Mouse (Mus musculus): ENCODE measurements at regions not wholly inside any gene's neighbourhood (a gene's known extent, or its start where the extent isn't known, plus 50 kb on each side); places are given as distances from the start of the nearest gene placed in this dataset.

DNA sequence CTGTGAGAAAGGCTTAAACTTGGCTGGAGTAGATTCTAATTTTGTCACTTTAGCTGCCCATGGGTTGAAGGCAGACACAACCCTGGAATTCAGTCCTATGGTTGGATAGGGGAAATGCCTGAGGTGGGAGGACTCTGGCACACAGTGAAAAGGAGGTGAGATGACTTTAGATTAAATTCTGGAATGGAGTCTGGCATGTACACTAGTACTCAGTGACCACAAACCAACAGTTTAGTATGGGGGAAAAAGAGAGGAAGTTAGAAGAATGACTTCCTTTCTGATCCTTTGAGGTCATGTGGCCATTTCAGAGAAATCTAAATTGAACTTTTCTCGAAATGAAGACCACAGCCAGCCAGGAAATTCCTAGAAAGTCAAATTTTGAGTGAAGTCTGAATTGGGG lies 285.5 kb downstream of the Fam49a start:
- TF ChIP-seq CTCF (IDR thresholded peaks at IDR 0.05; ENCODE audit: low read depth), result no peak
- no peak for TF ChIP-seq EP300 (IDR thresholded peaks at IDR 0.05; ENCODE audit: low read depth)

All from liver, postnatal 0 days (tissue).